Mouse (Mus musculus) myocyte (in vitro differentiated cells): Measurements from ENCODE around the gene Pde4d. TPM values are rescaled to one million over a fixed set of nuclear protein-coding genes. Genes with fewer than 3 reads are reported as not detected.

Experiments used
- H3K27me3 ChIP-seq: one replicate; pipeline ENCODE4 v1.6.1; 2011; ENCODE audit not compliant: control insufficient read depth, insufficient read depth, insufficient read length
- H3K36me3 ChIP-seq: one replicate; pipeline ENCODE4 v1.6.1; 2011; ENCODE audit not compliant: control insufficient read depth, insufficient read depth
- H3K4me2 ChIP-seq: one replicate; pipeline ENCODE4 v1.6.1; 2011; ENCODE audit warnings: low read depth, control low read depth
- H3K4me3 ChIP-seq: one replicate; pipeline ENCODE4 v1.5.1; 2011; ENCODE audit warnings: mild to moderate bottlenecking, control low read depth, moderate library complexity
- H3K79me2 ChIP-seq: one replicate; pipeline ENCODE4 v1.6.1; 2011; ENCODE audit not compliant: control insufficient read depth, insufficient read depth
- H3ac ChIP-seq: one replicate; pipeline ENCODE4 v1.6.1; 2011; ENCODE audit not compliant: control insufficient read depth, insufficient read length
- CEBPB ChIP-seq: IDR thresholded peaks from 2 replicates; pipeline ENCODE4 v1.6.1; 2011; ENCODE audit warnings: mild to moderate bottlenecking, moderate library complexity; ENCODE audit not compliant: poor library complexity, insufficient read depth, severe bottlenecking
- E2F4 ChIP-seq: IDR thresholded peaks from one replicate; pipeline ENCODE4 v1.6.1; 2011; ENCODE audit warnings: mild to moderate bottlenecking, control low read depth, moderate library complexity; ENCODE audit not compliant: insufficient read depth
- MAX ChIP-seq: IDR thresholded peaks from one replicate; pipeline ENCODE4 v1.6.1; 2011; ENCODE audit warnings: low read depth, mild to moderate bottlenecking, control low read depth
- MYOD1 ChIP-seq, 3 experiments: IDR thresholded peaks; one replicate each; pipeline ENCODE4 v1.6.1; 2011; ENCODE audit warnings: control low read depth in 2 of 3, low read depth in 2 of 3, mild to moderate bottlenecking in 2 of 3, moderate library complexity in 1 of 3; ENCODE audit not compliant: insufficient read length in 2 of 3, control insufficient read depth in 1 of 3
- MYOG ChIP-seq, 3 experiments: IDR thresholded peaks; one replicate each; pipeline ENCODE4 v1.6.1; 2011; ENCODE audit warnings: control low read depth in 2 of 3, low read depth in 2 of 3, mild to moderate bottlenecking in 2 of 3; ENCODE audit not compliant: insufficient read length in 2 of 3, control insufficient read depth in 1 of 3, insufficient read depth in 1 of 3
- POLR2A ChIP-seq: IDR thresholded peaks from one replicate; pipeline ENCODE4 v1.6.1; 2011; ENCODE audit warnings: low read depth, mild to moderate bottlenecking, control low read depth, moderate library complexity; ENCODE audit not compliant: insufficient read length
- POLR2AphosphoS2 ChIP-seq: IDR thresholded peaks from one replicate; pipeline ENCODE4 v1.6.1; 2011; ENCODE audit warnings: low read depth, control low read depth; ENCODE audit not compliant: insufficient read length
- REST ChIP-seq: IDR thresholded peaks from one replicate; pipeline ENCODE4 v1.6.1; 2011; ENCODE audit warnings: mild to moderate bottlenecking, control low read depth, moderate library complexity; ENCODE audit not compliant: insufficient read depth, insufficient read length
- SRF ChIP-seq: IDR thresholded peaks from one replicate; pipeline ENCODE4 v1.6.1; 2011; ENCODE audit warnings: low read depth; ENCODE audit not compliant: control insufficient read depth, insufficient read length
- TCF12 ChIP-seq: IDR thresholded peaks from one replicate; pipeline ENCODE4 v1.6.1; 2011; ENCODE audit warnings: mild to moderate bottlenecking, control low read depth; ENCODE audit not compliant: poor library complexity, insufficient read depth, severe bottlenecking
- TCF3 ChIP-seq: IDR thresholded peaks from one replicate; pipeline ENCODE4 v1.6.1; 2011; ENCODE audit warnings: low read depth, control low read depth; ENCODE audit not compliant: insufficient read length
- USF1 ChIP-seq: IDR thresholded peaks from one replicate; pipeline ENCODE4 v1.6.1; 2011; ENCODE audit warnings: low read depth, mild to moderate bottlenecking, control low read depth, moderate library complexity
- polyA plus RNA-seq: library from polyadenylated mRNA; unstranded; fragments of >200 nt; fragmentation: generic; extraction: Trizol; gene quantifications from one replicate; pipeline ENCODE4 v1.2.1, GENCODE M21; 2012; ENCODE audit warnings: missing spikeins

Pde4d gene
- polyA plus RNA-seq, 1 experiment: 8.2 TPM

- Histone ChIP-seq H3K79me2 (no peaks in the 10 kb centered on the region), H3K36me3 (no peaks in the 10 kb centered on the region), H3K27me3 (no peaks in the 10 kb centered on the region), H3K4me2 (no peak overlapping the region), H3K4me3 (no peak overlapping the region), H3ac (no peak overlapping the region)
- TF ChIP-seq MAX (no peak), E2F4 (no peak), MYOG (IDR thresholded peaks at IDR 0.05; ENCODE audit: control insufficient read depth in 1 of 3, insufficient read depth in 1 of 3, insufficient read length in 2 of 3, low read depth in 2 of 3) (no peak), POLR2A (no peak)
Observed at GRCm38 (mm10) chr13:108839142-108839541, 389.4 kb downstream of the Pde4d start.

GRCm38 (mm10) chr13:108854090-108854489, 404.3 kb downstream of the Pde4d start:
- H3K36me3 ChIP-seq: no peaks in the 10 kb centered on the region
- no peaks in the 10 kb centered on the region for H3K27me3 ChIP-seq
- TF ChIP-seq TCF12 (no peak), CEBPB (no peak), MAX (no peak), E2F4 (no peak), REST (no peak), MYOD1 (IDR thresholded peaks at IDR 0.05; ENCODE audit: control insufficient read depth in 1 of 3, insufficient read length in 2 of 3, low read depth in 2 of 3) (no peak), TCF3 (no peak), USF1 (no peak), POLR2AphosphoS2 (no peak), SRF (no peak)
- no peak overlapping the region for H3ac ChIP-seq
- no peak overlapping the region for H3K4me3 ChIP-seq
- H3K79me2 ChIP-seq: no peaks in the 10 kb centered on the region
- no peak overlapping the region for H3K4me2 ChIP-seq

DNA sequence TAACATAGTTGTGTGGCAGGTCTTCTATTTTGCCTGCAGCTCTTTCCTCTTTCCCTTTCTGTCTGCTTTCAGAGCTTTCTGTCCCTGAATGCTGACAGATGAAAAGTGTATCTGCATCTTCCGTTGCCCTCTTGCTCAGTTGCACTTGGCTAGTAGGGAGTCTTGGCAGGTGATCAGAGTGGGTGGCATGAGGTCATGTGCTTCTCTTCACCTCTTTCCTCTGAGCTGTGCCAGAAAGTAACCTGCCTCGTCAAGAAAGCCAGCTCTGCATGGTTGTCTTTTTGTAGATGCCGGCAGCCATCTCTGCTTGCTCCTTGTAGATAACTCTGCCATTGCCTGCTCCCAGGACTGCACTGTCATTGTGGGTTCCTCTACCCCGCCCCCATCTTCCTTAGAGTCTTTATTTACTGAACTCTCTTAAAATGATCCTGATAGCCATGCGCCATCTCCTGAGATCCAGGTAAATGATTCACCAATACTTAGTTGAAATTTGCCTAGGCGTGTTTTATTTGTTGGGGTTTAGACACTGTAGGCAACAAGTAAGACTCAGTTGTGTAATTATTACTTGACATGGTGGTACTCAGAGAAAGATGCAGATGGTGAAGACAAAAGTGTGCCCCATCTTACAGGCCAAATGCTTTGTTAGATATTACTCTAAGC, 407.2 kb downstream of the Pde4d start:
- no peaks in the 10 kb centered on the region for H3K79me2 ChIP-seq
- no peaks in the 10 kb centered on the region for H3K27me3 ChIP-seq
- H3ac ChIP-seq: no peak overlapping the region
- no peak overlapping the region for H3K4me3 ChIP-seq
- H3K36me3 ChIP-seq: no peaks in the 10 kb centered on the region
- H3K4me2 ChIP-seq: no peak overlapping the region
- TF ChIP-seq POLR2A (no peak), E2F4 (no peak), SRF (no peak), USF1 (no peak), MYOD1 (IDR thresholded peaks at IDR 0.05; ENCODE audit: control insufficient read depth in 1 of 3, insufficient read length in 2 of 3, low read depth in 2 of 3) (no peak), MYOG (IDR thresholded peaks at IDR 0.05; ENCODE audit: control insufficient read depth in 1 of 3, insufficient read depth in 1 of 3, insufficient read length in 2 of 3, low read depth in 2 of 3) (no peak), POLR2AphosphoS2 (no peak), REST (no peak), TCF12 (no peak), TCF3 (no peak), MAX (no peak), CEBPB (no peak)

DNA sequence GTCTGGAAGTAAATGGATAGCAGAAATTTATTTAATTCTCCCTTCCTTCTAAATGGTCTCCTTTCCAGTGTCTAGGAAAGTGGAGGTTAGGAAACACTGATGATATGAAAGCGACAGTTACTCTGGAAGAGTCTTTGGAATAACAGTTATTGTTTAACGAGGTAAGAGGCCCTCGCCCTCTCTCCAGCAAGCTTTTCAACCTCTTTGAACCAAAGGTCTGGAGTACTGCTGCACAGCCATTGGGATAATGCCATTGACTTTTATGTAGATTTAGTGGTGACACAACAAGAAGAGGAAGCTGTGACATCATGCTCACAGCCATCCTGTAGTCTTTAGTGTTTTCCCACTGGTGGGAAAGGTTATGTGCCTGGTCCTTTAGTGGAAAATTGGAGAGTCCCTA, 409.6 kb downstream of the Pde4d start:
- H3ac ChIP-seq: no peak overlapping the region
- no peak overlapping the region for H3K4me3 ChIP-seq
- no peaks in the 10 kb centered on the region for H3K36me3 ChIP-seq
- no peaks in the 10 kb centered on the region for H3K27me3 ChIP-seq
- H3K79me2 ChIP-seq: no peaks in the 10 kb centered on the region
- H3K4me2 ChIP-seq: no peak overlapping the region
- TF ChIP-seq TCF3 (no peak), TCF12 (no peak), CEBPB (no peak), REST (no peak), SRF (no peak), POLR2AphosphoS2 (no peak), POLR2A (no peak), USF1 (no peak), E2F4 (no peak), MYOG (IDR thresholded peaks at IDR 0.05; ENCODE audit: control insufficient read depth in 1 of 3, insufficient read depth in 1 of 3, insufficient read length in 2 of 3, low read depth in 2 of 3) (no peak), MAX (no peak)

GRCm38 (mm10) chr13:108860737-108861136, 411.0 kb downstream of the Pde4d start:
- no peaks in the 10 kb centered on the region for H3K36me3 ChIP-seq
- no peak for TF ChIP-seq CEBPB
- no peak for TF ChIP-seq POLR2A
- no peak for TF ChIP-seq MAX
- no peak for TF ChIP-seq TCF3
- TF ChIP-seq TCF12: no peak
- no peak for TF ChIP-seq MYOD1 (IDR thresholded peaks at IDR 0.05; ENCODE audit: control insufficient read depth in 1 of 3, insufficient read length in 2 of 3, low read depth in 2 of 3)
- TF ChIP-seq SRF: no peak
- TF ChIP-seq MYOG (IDR thresholded peaks at IDR 0.05; ENCODE audit: control insufficient read depth in 1 of 3, insufficient read depth in 1 of 3, insufficient read length in 2 of 3, low read depth in 2 of 3): no peak
- no peak for TF ChIP-seq USF1
- no peak for TF ChIP-seq POLR2AphosphoS2
- TF ChIP-seq REST: no peak
- TF ChIP-seq E2F4: no peak
- no peak overlapping the region for H3ac ChIP-seq
- H3K4me3 ChIP-seq: no peak overlapping the region
- H3K79me2 ChIP-seq: no peaks in the 10 kb centered on the region
- no peak overlapping the region for H3K4me2 ChIP-seq
- no peaks in the 10 kb centered on the region for H3K27me3 ChIP-seq
